Mouse (Mus musculus) myocyte (in vitro differentiated cells): ENCODE results near the gene Styk1. TPM values are rescaled to one million over a fixed set of nuclear protein-coding genes. Genes with fewer than 3 reads are reported as not detected.

Experiments used
- H3K27me3 ChIP-seq: one replicate; pipeline ENCODE4 v1.6.1; 2011; ENCODE audit not compliant: control insufficient read depth, insufficient read depth, insufficient read length
- H3K36me3 ChIP-seq: one replicate; pipeline ENCODE4 v1.6.1; 2011; ENCODE audit not compliant: control insufficient read depth, insufficient read depth
- H3K4me2 ChIP-seq: one replicate; pipeline ENCODE4 v1.6.1; 2011; ENCODE audit warnings: low read depth, control low read depth
- H3K4me3 ChIP-seq: one replicate; pipeline ENCODE4 v1.5.1; 2011; ENCODE audit warnings: mild to moderate bottlenecking, control low read depth, moderate library complexity
- H3K79me2 ChIP-seq: one replicate; pipeline ENCODE4 v1.6.1; 2011; ENCODE audit not compliant: control insufficient read depth, insufficient read depth
- H3ac ChIP-seq: one replicate; pipeline ENCODE4 v1.6.1; 2011; ENCODE audit not compliant: control insufficient read depth, insufficient read length
- CEBPB ChIP-seq: IDR thresholded peaks from 2 replicates; pipeline ENCODE4 v1.6.1; 2011; ENCODE audit warnings: mild to moderate bottlenecking, moderate library complexity; ENCODE audit not compliant: poor library complexity, insufficient read depth, severe bottlenecking
- E2F4 ChIP-seq: IDR thresholded peaks from one replicate; pipeline ENCODE4 v1.6.1; 2011; ENCODE audit warnings: mild to moderate bottlenecking, control low read depth, moderate library complexity; ENCODE audit not compliant: insufficient read depth
- MAX ChIP-seq: IDR thresholded peaks from one replicate; pipeline ENCODE4 v1.6.1; 2011; ENCODE audit warnings: low read depth, mild to moderate bottlenecking, control low read depth
- MYOD1 ChIP-seq, 3 experiments: IDR thresholded peaks; one replicate each; pipeline ENCODE4 v1.6.1; 2011; ENCODE audit warnings: control low read depth in 2 of 3, low read depth in 2 of 3, mild to moderate bottlenecking in 2 of 3, moderate library complexity in 1 of 3; ENCODE audit not compliant: insufficient read length in 2 of 3, control insufficient read depth in 1 of 3
- MYOG ChIP-seq, 3 experiments: IDR thresholded peaks; one replicate each; pipeline ENCODE4 v1.6.1; 2011; ENCODE audit warnings: control low read depth in 2 of 3, low read depth in 2 of 3, mild to moderate bottlenecking in 2 of 3; ENCODE audit not compliant: insufficient read length in 2 of 3, control insufficient read depth in 1 of 3, insufficient read depth in 1 of 3
- POLR2A ChIP-seq: IDR thresholded peaks from one replicate; pipeline ENCODE4 v1.6.1; 2011; ENCODE audit warnings: low read depth, mild to moderate bottlenecking, control low read depth, moderate library complexity; ENCODE audit not compliant: insufficient read length
- POLR2AphosphoS2 ChIP-seq: IDR thresholded peaks from one replicate; pipeline ENCODE4 v1.6.1; 2011; ENCODE audit warnings: low read depth, control low read depth; ENCODE audit not compliant: insufficient read length
- REST ChIP-seq: IDR thresholded peaks from one replicate; pipeline ENCODE4 v1.6.1; 2011; ENCODE audit warnings: mild to moderate bottlenecking, control low read depth, moderate library complexity; ENCODE audit not compliant: insufficient read depth, insufficient read length
- SRF ChIP-seq: IDR thresholded peaks from one replicate; pipeline ENCODE4 v1.6.1; 2011; ENCODE audit warnings: low read depth; ENCODE audit not compliant: control insufficient read depth, insufficient read length
- TCF12 ChIP-seq: IDR thresholded peaks from one replicate; pipeline ENCODE4 v1.6.1; 2011; ENCODE audit warnings: mild to moderate bottlenecking, control low read depth; ENCODE audit not compliant: poor library complexity, insufficient read depth, severe bottlenecking
- TCF3 ChIP-seq: IDR thresholded peaks from one replicate; pipeline ENCODE4 v1.6.1; 2011; ENCODE audit warnings: low read depth, control low read depth; ENCODE audit not compliant: insufficient read length
- USF1 ChIP-seq: IDR thresholded peaks from one replicate; pipeline ENCODE4 v1.6.1; 2011; ENCODE audit warnings: low read depth, mild to moderate bottlenecking, control low read depth, moderate library complexity
- polyA plus RNA-seq: library from polyadenylated mRNA; unstranded; fragments of >200 nt; fragmentation: generic; extraction: Trizol; gene quantifications from one replicate; pipeline ENCODE4 v1.2.1, GENCODE M21; 2012; ENCODE audit warnings: missing spikeins

Gene Styk1
- polyA plus RNA-seq, 1 experiment, result 0.06 TPM

DNA sequence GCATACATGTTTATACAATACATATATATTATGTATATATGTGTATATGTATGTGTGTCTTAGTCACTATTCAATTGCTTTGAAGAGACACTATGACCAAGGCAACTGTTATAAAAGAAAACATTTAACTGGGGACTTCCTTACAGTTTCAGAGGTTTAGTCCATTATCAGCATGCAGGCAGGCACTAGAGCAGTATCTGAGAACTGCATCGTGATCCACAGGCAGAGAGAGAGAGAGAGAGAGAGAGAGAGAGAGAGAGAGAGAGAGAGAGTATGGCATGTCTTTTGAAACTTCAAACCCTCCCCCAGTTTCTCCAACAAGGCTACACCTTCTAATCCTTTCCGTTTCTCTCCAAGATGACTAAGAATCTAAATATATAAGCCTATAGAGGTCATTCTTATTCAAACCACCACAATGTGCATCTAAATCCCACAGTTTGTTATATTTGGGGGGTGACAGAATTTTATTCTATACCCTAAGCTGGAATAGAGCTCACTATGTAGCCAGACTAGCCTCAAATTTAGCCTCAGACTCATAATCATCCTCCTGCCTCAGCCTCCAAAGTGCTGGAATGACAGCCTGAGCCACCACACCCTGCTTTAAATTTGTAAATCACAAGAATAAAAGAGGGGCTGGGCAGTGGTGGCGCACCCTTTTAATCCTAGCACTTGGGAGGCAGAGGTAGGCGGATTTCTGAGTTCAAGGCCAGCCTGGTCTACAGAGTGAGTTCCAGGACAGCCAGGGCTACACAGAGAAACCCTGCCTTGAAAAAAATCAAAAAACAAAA is 40.7 kb upstream of the Styk1 start:
- no peaks in the 10 kb centered on the region for H3K79me2 ChIP-seq
- no peak overlapping the region for H3ac ChIP-seq
- H3K4me3 ChIP-seq, result no peak overlapping the region
- H3K27me3 ChIP-seq, result no peaks in the 10 kb centered on the region
- no peak overlapping the region for H3K4me2 ChIP-seq
- no peaks in the 10 kb centered on the region for H3K36me3 ChIP-seq
- TF ChIP-seq SRF, result no peak
- TF ChIP-seq MAX, result no peak
- TF ChIP-seq MYOD1 (IDR thresholded peaks at IDR 0.05; ENCODE audit: control insufficient read depth in 1 of 3, insufficient read length in 2 of 3, low read depth in 2 of 3), result no peak
- TF ChIP-seq TCF12, result no peak
- no peak for TF ChIP-seq POLR2A
- TF ChIP-seq E2F4, result no peak

DNA sequence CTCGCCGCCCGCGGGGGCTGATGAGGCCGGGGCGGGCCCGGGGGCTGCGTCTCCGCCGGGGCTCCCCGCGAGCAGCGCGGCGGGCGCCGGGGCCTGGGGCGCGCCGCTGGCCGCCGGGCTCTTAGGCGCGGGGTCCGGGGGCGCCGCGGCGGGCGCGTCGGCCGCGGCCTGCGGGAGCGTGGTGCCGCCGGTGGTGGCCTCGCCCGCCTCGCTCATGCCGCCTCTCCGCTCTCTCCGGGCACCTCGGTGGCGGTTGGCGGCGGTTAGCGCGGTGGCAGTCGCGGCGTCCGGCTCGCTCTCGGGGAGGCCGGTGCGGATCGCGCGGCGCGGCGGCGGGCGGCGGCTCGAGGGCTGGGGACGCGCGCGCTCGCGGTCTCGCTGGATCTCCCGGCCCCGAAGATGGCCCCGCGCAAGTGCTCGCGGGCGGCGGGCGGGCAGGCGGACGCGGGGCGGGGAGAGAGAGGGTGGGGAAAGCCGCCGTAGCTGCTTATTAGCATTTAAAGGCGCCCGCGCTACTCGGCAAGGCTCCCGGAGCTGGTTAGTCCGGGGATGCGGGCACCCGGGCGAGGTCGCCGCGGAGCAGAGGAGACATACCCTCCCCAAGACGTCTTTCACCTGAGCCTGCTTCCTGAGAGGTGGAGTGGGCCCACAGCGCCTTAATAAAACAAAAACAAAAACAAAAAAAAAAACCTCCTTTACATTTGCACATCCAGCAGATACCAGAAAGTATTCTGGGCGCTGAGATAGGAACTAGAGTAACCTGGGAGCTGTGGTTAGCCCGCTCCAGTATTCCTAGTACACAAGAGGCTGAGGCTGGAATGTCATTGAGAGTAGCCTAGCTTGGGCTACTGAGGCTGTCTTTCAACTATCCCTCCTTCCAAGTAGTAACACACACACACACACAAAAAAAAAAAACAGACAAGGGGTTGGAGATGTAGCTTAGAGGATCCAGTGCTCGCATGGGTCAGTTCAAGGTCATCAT is 34.9 kb upstream of the Styk1 start, which contains the start of gene Ybx3:
Ybx3 (minus strand) TSS at position 437 of the 982 bp plus-strand sequence.
- H3K79me2 ChIP-seq, result peaks cover 51% of the 10 kb centered on the region
- peaks cover 1% of the 10 kb centered on the region for H3K36me3 ChIP-seq
- H3K4me2 ChIP-seq, result peak within 1 kb of the TSS; percentile 93
- H3ac ChIP-seq, result peak within 1 kb of the TSS; percentile 91
- TF ChIP-seq SRF (no peak), REST (no peak), TCF12 (no peak), MAX (no peak), TCF3 (no peak), USF1 (no peak), MYOD1 (IDR thresholded peaks at IDR 0.05; ENCODE audit: control insufficient read depth in 1 of 3, insufficient read length in 2 of 3, low read depth in 2 of 3) (peak in 1 of 3 experiments; percentile 24), POLR2A (peak; percentile 81), POLR2AphosphoS2 (peak; percentile 87), E2F4 (no peak), CEBPB (no peak), MYOG (IDR thresholded peaks at IDR 0.05; ENCODE audit: control insufficient read depth in 1 of 3, insufficient read depth in 1 of 3, insufficient read length in 2 of 3, low read depth in 2 of 3) (peak in 1 of 3 experiments; percentile 40)
- H3K4me3 ChIP-seq, result peak within 1 kb of the TSS; percentile 92
- H3K27me3 ChIP-seq, result no peaks in the 10 kb centered on the region

DNA sequence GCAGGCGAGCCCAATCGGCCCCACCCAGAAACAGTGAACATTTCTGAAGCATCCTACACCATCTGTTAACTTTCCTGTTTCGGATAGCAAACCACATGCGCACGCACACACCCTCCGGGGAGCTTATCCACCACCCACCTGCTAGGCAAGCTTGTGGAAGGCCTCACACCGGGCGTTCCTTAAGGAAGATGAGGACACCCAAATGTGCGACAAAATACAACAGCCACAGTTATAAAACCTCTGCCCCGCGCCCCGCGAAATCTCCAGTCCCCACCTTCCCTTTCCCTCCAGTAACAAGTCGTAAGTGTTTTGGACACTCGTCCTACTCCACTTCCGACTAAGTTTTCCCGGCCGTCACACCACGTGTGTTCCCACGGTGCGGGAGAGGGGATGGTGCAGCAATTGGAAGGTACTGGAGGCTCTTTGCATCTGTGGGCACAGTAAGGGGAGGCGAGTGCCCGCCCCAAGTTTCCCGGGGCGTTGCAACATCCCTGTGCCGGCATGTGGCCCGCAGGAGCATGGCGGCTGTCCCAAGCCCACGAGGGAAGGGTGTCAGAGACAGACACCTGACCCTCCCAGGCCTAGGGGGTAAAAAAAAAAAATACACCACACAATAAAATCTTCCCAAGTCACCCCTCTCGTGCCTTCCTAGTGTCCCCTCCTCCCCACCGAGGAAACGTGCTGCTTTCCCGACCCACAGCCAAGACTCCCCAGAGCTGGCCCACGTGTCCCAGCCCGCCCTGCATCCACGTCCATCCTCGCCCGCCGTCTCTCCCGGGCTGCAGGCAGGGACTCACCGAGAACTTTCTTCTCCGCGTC is 34.0 kb upstream of the Styk1 start:
- Histone ChIP-seq H3K36me3 (peaks cover 6% of the 10 kb centered on the region), H3K4me2 (peak overlapping the region; percentile 93), H3K79me2 (peaks cover 60% of the 10 kb centered on the region), H3K4me3 (peak overlapping the region; percentile 92), H3ac (peak overlapping the region; percentile 91), H3K27me3 (no peaks in the 10 kb centered on the region)
- TF ChIP-seq REST (no peak), SRF (no peak), TCF3 (no peak), MYOG (IDR thresholded peaks at IDR 0.05; ENCODE audit: control insufficient read depth in 1 of 3, insufficient read depth in 1 of 3, insufficient read length in 2 of 3, low read depth in 2 of 3) (peak; percentile 13 to 86 (median 17)), TCF12 (no peak), MYOD1 (IDR thresholded peaks at IDR 0.05; ENCODE audit: control insufficient read depth in 1 of 3, insufficient read length in 2 of 3, low read depth in 2 of 3) (peak; percentile 34 to 78 (median 61)), POLR2AphosphoS2 (peak; percentile 60), USF1 (peak; percentile 31), CEBPB (peak; percentile 68), E2F4 (no peak), MAX (no peak), POLR2A (peak; percentile 37)

DNA sequence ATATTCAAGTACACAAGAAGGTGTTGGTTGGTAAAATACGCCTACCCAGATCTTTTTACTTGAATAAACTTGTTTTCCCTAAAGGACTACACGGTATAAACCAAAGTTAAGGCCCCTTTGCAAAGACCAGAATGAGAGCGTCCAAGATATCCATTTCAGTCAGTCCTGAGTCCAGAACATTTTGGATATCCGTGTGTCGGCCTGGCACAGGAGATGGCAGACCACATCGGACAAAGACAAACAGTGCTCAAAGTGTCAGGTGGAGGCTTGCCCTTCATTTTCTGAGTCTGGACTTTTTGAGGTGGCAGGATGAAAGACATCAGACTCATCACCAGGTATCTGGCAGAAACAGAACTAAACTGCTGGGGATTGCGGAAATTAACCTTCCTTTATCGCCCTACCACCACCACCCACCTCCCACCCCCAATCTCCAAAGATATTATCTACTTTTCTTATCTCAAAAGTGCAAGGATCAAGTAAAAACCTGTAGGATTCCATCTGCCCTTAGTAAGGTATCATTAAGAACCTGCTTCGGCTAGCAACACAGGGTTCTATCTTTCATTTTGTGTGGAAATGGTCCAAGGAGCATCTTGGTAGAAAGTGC is 33.1 kb upstream of the Styk1 start:
- Histone ChIP-seq H3K4me3 (peak overlapping the region; percentile 92), H3K36me3 (peaks cover 6% of the 10 kb centered on the region), H3ac (no peak overlapping the region), H3K79me2 (peaks cover 69% of the 10 kb centered on the region), H3K4me2 (peak overlapping the region; percentile 93), H3K27me3 (no peaks in the 10 kb centered on the region)
- TF ChIP-seq MYOG (IDR thresholded peaks at IDR 0.05; ENCODE audit: control insufficient read depth in 1 of 3, insufficient read depth in 1 of 3, insufficient read length in 2 of 3, low read depth in 2 of 3) (no peak), E2F4 (no peak), USF1 (no peak), MYOD1 (IDR thresholded peaks at IDR 0.05; ENCODE audit: control insufficient read depth in 1 of 3, insufficient read length in 2 of 3, low read depth in 2 of 3) (no peak), MAX (no peak), POLR2A (no peak), REST (no peak), SRF (no peak), POLR2AphosphoS2 (no peak), TCF3 (no peak), TCF12 (no peak), CEBPB (no peak)
